Mouse (Mus musculus) spleen, adult 10 weeks (tissue): ENCODE measurements around the gene Adam26b. TPM values are rescaled to one million over a fixed set of nuclear protein-coding genes. Genes with fewer than 3 reads are reported as not detected.

Experiments
- polyA plus RNA-seq: library from polyadenylated mRNA; stranded (reverse); fragments of 350-450 nt; fragmentation: Illumina TruSeq; extraction: RNeasy Lipid Tissue Mini Kit (QIAGEN cat#74804); gene quantifications from one replicate; pipeline ENCODE4 v1.2.3, GENCODE M21; 2015; ENCODE audit warnings: low replicate concordance; ENCODE audit not compliant: insufficient read depth

Gene Adam26b
- polyA plus RNA-seq, result not detected

DNA sequence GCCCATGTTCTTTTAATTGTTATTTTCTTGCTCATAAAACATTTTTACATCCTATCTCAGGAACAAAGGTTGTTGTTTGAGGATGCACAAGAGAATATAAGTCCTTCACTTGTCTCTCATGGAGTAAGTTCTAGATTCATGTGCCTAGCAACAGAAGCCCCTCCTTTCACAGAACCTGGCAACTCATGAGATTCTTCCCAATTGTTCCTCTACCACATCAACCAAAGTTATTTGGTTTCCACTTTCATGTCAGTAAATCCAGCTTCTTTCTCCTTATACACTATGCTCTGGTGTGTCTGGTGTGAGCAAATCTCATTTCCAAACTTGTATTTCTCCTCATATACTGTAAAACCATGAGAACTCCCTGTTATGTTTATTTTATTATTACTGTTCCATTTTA, at the start of gene Adam26b:
TSS of gene Adam26b (minus strand) at position 101 of the 400 bp plus-strand sequence.

DNA sequence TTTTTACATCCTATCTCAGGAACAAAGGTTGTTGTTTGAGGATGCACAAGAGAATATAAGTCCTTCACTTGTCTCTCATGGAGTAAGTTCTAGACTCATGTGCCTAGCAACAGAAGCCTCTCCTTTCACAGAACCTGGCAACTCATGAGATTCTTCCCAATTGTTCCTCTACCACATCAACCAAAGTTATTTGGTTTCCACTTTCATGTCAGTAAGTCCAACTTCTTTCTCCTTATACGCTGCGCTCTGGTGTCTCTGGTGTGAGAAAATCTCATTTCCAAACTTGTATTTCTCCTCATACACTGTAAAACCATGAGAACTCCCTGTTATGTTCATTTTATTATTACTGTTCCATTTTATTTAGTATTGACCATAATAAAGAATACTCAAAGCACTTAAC, 48.7 kb upstream of the Adam26b start, which contains the start of gene Adam26a:
TSS of gene Adam26a (minus strand) at position 101 of the 400 bp plus-strand sequence.

Other genes with a start within 250 kb of the Adam26b start
- not detected for gene Zfp42, start 221.1 kb downstream of the Adam26b start, polyA plus RNA-seq
- gene Adam26a, start 48.6 kb upstream of the Adam26b start, polyA plus RNA-seq, result not detected
- gene Gm5346, start 99.2 kb upstream of the Adam26b start, polyA plus RNA-seq, result not detected
- gene Adam34, start 181.9 kb upstream of the Adam26b start, polyA plus RNA-seq, result not detected